Mouse (Mus musculus) forebrain, embryonic 16.5 days (tissue): Measurements from ENCODE around the gene Gm44511. TPM values are rescaled to one million over a fixed set of nuclear protein-coding genes. Genes with fewer than 3 reads are reported as not detected.

Source experiments
- ATAC-seq: fragments of 200-750 bp; cut with Nextera tagmentation; 2 replicates; pipeline ENCODE4 v1.8.0; 2017; ENCODE audit warnings: mild to moderate bottlenecking, moderate library complexity
- H3K27ac ChIP-seq: fragments of 300-500 bp; sonication (generic); 2 replicates; pipeline ENCODE4 v1.5.1; 2014; ENCODE audit warnings: low read length, control low read depth
- H3K27me3 ChIP-seq: fragments of 300-500 bp; sonication (generic); replicated peaks from 2 replicates; pipeline ENCODE4 v1.6.1; 2014; ENCODE audit warnings: low read length; ENCODE audit not compliant: control insufficient read depth, insufficient read depth
- H3K36me3 ChIP-seq: fragments of 300-500 bp; sonication (generic); 2 replicates; pipeline ENCODE4 v1.6.1; 2014; ENCODE audit not compliant: control insufficient read depth, insufficient read depth
- H3K4me1 ChIP-seq: fragments of 300-500 bp; sonication (generic); replicated peaks from 2 replicates; pipeline ENCODE4 v1.6.1; 2014; ENCODE audit warnings: low read length; ENCODE audit not compliant: control insufficient read depth, insufficient read depth
- H3K4me2 ChIP-seq: fragments of 300-500 bp; sonication (generic); 2 replicates; pipeline ENCODE4 v1.6.1; 2014; ENCODE audit warnings: mild to moderate bottlenecking, low read length, control low read depth
- H3K4me3 ChIP-seq: fragments of 300-500 bp; sonication (generic); replicated peaks from 2 replicates; pipeline ENCODE4 v1.5.1; 2014; ENCODE audit warnings: mild to moderate bottlenecking, low read length, control low read depth
- H3K9ac ChIP-seq: fragments of 300-500 bp; sonication (generic); replicated peaks from 2 replicates; pipeline ENCODE4 v1.6.1; 2014; ENCODE audit warnings: low read depth, low read length, control low read depth
- H3K9me3 ChIP-seq: fragments of 300-500 bp; sonication (generic); 2 replicates; pipeline ENCODE4 v1.6.1; 2016; ENCODE audit warnings: low read length; ENCODE audit not compliant: control insufficient read depth
- WGBS: fragments of 180-500 bp; shearing (Covaris S2); extraction: QIAGEN DNeasy Blood & Tissue Kit; methylation state at CpG from one replicate; pipeline ENCODE4 v1.1.7; 2014; 5-methylcytosine and 5-hydroxymethylcytosine counted together
- polyA plus RNA-seq: library from polyadenylated mRNA; unstranded; fragments of >200 nt; fragmentation: Nextera tagmentation; extraction: Ambion mirVana; gene quantifications from 2 replicates; pipeline ENCODE4 v1.2.1, GENCODE M21; 2015

Gm44511 gene
- polyA plus RNA-seq, 1 experiment from 2014 or later, result not detected

GRCm38 (mm10) chr6:128733908-128734679 is 92.0 kb downstream of the Gm44511 start:
- Histone ChIP-seq H3K27ac (no peak overlapping the region), H3K9me3 (no peaks in the 10 kb centered on the region), H3K4me1 (no peaks in the 10 kb centered on the region), H3K36me3 (no peaks in the 10 kb centered on the region), H3K27me3 (no peaks in the 10 kb centered on the region), H3K4me2 (no peak overlapping the region), H3K4me3 (no peak overlapping the region), H3K9ac (no peak overlapping the region)
- ATAC-seq, result no peak
- WGBS, result 83% methylated on average over 5 of the region's 5 CpGs

- Histone ChIP-seq H3K9me3 (no peaks in the 10 kb centered on the region), H3K4me3 (no peak overlapping the region), H3K4me1 (no peaks in the 10 kb centered on the region), H3K27me3 (no peaks in the 10 kb centered on the region), H3K36me3 (no peaks in the 10 kb centered on the region), H3K9ac (no peak overlapping the region), H3K4me2 (no peak overlapping the region), H3K27ac (no peak overlapping the region)
- ATAC-seq, result no peak
- WGBS, result 82% methylated on average over 3 of the region's 3 CpGs
Observed at GRCm38 (mm10) chr6:128732032-128732431, 94.1 kb downstream of the Gm44511 start.

Other genes with a start within 250 kb of the Gm44511 start
- 3.4 and 3.9 TPM in 2 replicates for gene A2ml1, start 244.7 kb downstream of the Gm44511 start, polyA plus RNA-seq
- gene Klrb1a, start 202.8 kb downstream of the Gm44511 start, polyA plus RNA-seq, result not detected in 2 replicates
- not detected in 2 replicates for gene Clec2h, start 163.9 kb downstream of the Gm44511 start, polyA plus RNA-seq
- not detected in 2 replicates for gene Klrb1, start 103.3 kb downstream of the Gm44511 start, polyA plus RNA-seq
- 0.15 TPM in 1 of 2 replicates, not detected in the other for gene Klrb1c, start 37.1 kb downstream of the Gm44511 start, polyA plus RNA-seq
- gene Klrb1b, start within 50 bp of the Gm44511 start, polyA plus RNA-seq, result not detected in 2 replicates
- not detected in 2 replicates for gene Clec2i, start 61.3 kb upstream of the Gm44511 start, polyA plus RNA-seq
- gene BC035044, start 64.8 kb upstream of the Gm44511 start, polyA plus RNA-seq, result 0.31 and 0.34 TPM in 2 replicates
- gene Clec2g, start 108.1 kb upstream of the Gm44511 start, polyA plus RNA-seq, result not detected in 2 replicates
- gene Klrb1f, start 219.6 kb upstream of the Gm44511 start, polyA plus RNA-seq, result 0.26 and 0.29 TPM in 2 replicates